Mouse (Mus musculus): ENCODE measurements around the gene Ap1g1. TPM values are rescaled to one million over a fixed set of nuclear protein-coding genes. Genes with fewer than 3 reads are reported as not detected.
"Not testable (repeated sequence)": the region's sequence is repeated elsewhere in the genome, so short reads cannot be mapped to it uniquely, and the experiment has no call there.

Ap1g1 gene
- polyA plus RNA-seq, 1 experiment from 2014 or later: 27.1 TPM

DNA sequence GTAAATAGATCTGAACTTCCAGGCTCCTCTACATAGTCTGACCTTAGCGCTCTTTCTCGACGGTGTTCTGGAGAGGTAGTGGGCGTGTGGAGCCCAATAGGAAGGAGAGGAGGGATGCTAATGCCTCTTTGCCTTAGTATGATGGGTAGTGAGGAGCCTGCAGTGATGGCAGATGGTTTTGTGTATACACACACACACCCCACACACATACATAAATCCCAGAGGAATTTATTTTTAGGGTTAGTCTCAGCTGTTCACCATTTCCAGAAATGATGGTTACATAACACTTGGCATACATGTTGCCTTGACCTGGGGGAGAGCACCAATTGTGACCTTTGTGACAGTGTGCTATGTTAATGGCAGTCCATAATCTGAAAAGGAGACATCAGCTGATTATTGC lies 87.2 kb downstream of the Ap1g1 start:
- H3K36me3 ChIP-seq (ENCODE audit: control insufficient read depth, insufficient read depth): peaks cover 15% of the 10 kb centered on the region
- H3K4me1 ChIP-seq (replicated peaks; ENCODE audit: control insufficient read depth, insufficient read depth, low read length): no peaks in the 10 kb centered on the region
- no peak for TF ChIP-seq CTCF (IDR thresholded peaks at IDR 0.05; ENCODE audit: low read depth)
- no peak overlapping the region for H3K9ac ChIP-seq (ENCODE audit: low read depth, low read length)
- ATAC-seq: no peak
- no peak overlapping the region for H3K4me3 ChIP-seq (ENCODE audit: low read depth, low read length)
- 74% methylated on average over 4 of the region's 4 CpGs for WGBS
- no peak overlapping the region for H3K27ac ChIP-seq (ENCODE audit: low read depth, low read length)
- H3K4me2 ChIP-seq (replicated peaks; ENCODE audit: low read depth): no peak overlapping the region
- H3K27me3 ChIP-seq (replicated peaks; ENCODE audit: control insufficient read depth, insufficient read depth, low read length): no peaks in the 10 kb centered on the region
- H3K9me3 ChIP-seq (ENCODE audit: control insufficient read depth): no peaks in the 10 kb centered on the region

- WGBS: 80% methylated on average over 5 of the region's 5 CpGs
- no peak overlapping the region for H3K27ac ChIP-seq (ENCODE audit: low read depth, low read length)
- ATAC-seq: no peak
- no peak overlapping the region for H3K9ac ChIP-seq (ENCODE audit: low read depth, low read length)
- H3K4me2 ChIP-seq (replicated peaks; ENCODE audit: low read depth): no peak overlapping the region
- H3K9me3 ChIP-seq (ENCODE audit: control insufficient read depth): no peaks in the 10 kb centered on the region
- peaks cover 7% of the 10 kb centered on the region; the same call in 1 of the 2 replicates for H3K36me3 ChIP-seq (ENCODE audit: control insufficient read depth, insufficient read depth)
- H3K4me3 ChIP-seq (ENCODE audit: low read depth, low read length): no peak overlapping the region
- H3K4me1 ChIP-seq (replicated peaks; ENCODE audit: control insufficient read depth, insufficient read depth, low read length): peaks cover 5% of the 10 kb centered on the region; the same call in 1 of the 2 replicates
- no peak for TF ChIP-seq CTCF (IDR thresholded peaks at IDR 0.05; ENCODE audit: low read depth)
- H3K27me3 ChIP-seq (replicated peaks; ENCODE audit: control insufficient read depth, insufficient read depth, low read length): no peaks in the 10 kb centered on the region
Observed at GRCm38 (mm10) chr8:109866690-109867089, 88.3 kb downstream of the Ap1g1 start.

DNA sequence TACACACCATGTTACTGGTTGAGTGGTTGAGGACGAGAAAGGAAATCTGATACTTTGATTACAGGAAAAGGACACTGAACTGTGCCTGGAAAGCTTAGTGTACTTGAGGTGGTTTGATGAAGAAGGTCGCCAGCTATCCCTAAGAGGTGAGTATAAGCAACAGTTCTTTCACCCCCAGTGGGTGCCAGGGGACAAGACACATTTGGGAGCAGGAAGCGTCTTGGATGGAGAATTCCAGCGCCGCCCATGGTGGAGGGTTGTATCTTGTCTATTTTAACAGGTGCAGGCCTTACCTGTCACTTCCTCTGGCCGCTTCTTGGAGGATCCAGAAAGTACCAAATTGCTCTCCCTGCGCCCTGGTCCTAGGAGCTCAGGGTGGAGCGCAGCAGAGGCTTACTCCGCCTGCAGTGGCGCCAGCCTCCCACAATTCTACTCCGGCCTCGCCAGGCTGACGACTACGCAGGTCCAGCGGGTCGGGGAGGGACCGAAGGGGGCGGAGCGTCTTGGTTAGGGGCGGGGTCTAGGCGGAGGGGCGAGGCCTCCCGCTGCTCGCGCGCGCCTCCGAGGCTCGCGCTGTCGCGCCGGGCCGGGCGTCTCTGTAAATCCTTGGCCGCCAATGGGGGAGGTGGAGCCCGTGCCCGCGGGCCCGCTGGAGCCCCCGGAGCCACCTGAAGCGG lies 89.8 kb downstream of the Ap1g1 start, which contains the start of gene Phlpp2:
TSS of gene Phlpp2 (plus strand) at position 540 of the 677 bp plus-strand sequence.
- H3K4me1 ChIP-seq (replicated peaks; ENCODE audit: control insufficient read depth, insufficient read depth, low read length): peaks cover 5% of the 10 kb centered on the region; the same call in 1 of the 2 replicates
- peak within 1 kb of the TSS; percentile 96 for H3K9ac ChIP-seq (ENCODE audit: low read depth, low read length)
- peak; percentile 97 for ATAC-seq
- H3K9me3 ChIP-seq (ENCODE audit: control insufficient read depth): no peaks in the 10 kb centered on the region
- TF ChIP-seq CTCF (IDR thresholded peaks at IDR 0.05; ENCODE audit: low read depth): peak; percentile 75
- H3K36me3 ChIP-seq (ENCODE audit: control insufficient read depth, insufficient read depth): no peaks in the 10 kb centered on the region
- H3K4me3 ChIP-seq (ENCODE audit: low read depth, low read length): peak within 1 kb of the TSS; percentile 96
- H3K4me2 ChIP-seq (replicated peaks; ENCODE audit: low read depth): peak within 1 kb of the TSS; percentile 91
- 1% methylated on average over 41 of the region's 42 CpGs for WGBS
- H3K27me3 ChIP-seq (replicated peaks; ENCODE audit: control insufficient read depth, insufficient read depth, low read length): no peaks in the 10 kb centered on the region
- peak within 1 kb of the TSS; percentile 91 for H3K27ac ChIP-seq (ENCODE audit: low read depth, low read length)

GRCm38 (mm10) chr8:109868680-109869361 lies 90.5 kb downstream of the Ap1g1 start:
- Histone ChIP-seq H3K4me3 (ENCODE audit: low read depth, low read length) (peak overlapping the region; percentile 96), H3K9me3 (ENCODE audit: control insufficient read depth) (no peaks in the 10 kb centered on the region), H3K9ac (ENCODE audit: low read depth, low read length) (peak overlapping the region; percentile 96), H3K4me1 (replicated peaks; ENCODE audit: control insufficient read depth, insufficient read depth, low read length) (peaks cover 5% of the 10 kb centered on the region; the same call in 1 of the 2 replicates), H3K36me3 (ENCODE audit: control insufficient read depth, insufficient read depth) (no peaks in the 10 kb centered on the region), H3K4me2 (replicated peaks; ENCODE audit: low read depth) (peak overlapping the region; percentile 91), H3K27me3 (replicated peaks; ENCODE audit: control insufficient read depth, insufficient read depth, low read length) (no peaks in the 10 kb centered on the region), H3K27ac (ENCODE audit: low read depth, low read length) (peak overlapping the region; percentile 91)
- WGBS: 1% methylated on average over 48 of the region's 78 CpGs
- no peak for TF ChIP-seq CTCF (IDR thresholded peaks at IDR 0.05; ENCODE audit: low read depth)
- ATAC-seq: peak; percentile 66

- no peak for TF ChIP-seq CTCF (IDR thresholded peaks at IDR 0.05; ENCODE audit: low read depth)
- Histone ChIP-seq H3K4me1 (replicated peaks; ENCODE audit: control insufficient read depth, insufficient read depth, low read length) (peaks cover 5% of the 10 kb centered on the region; the same call in 1 of the 2 replicates), H3K9ac (ENCODE audit: low read depth, low read length) (no peak overlapping the region), H3K4me3 (ENCODE audit: low read depth, low read length) (no peak overlapping the region), H3K4me2 (replicated peaks; ENCODE audit: low read depth) (no peak overlapping the region), H3K27me3 (replicated peaks; ENCODE audit: control insufficient read depth, insufficient read depth, low read length) (no peaks in the 10 kb centered on the region), H3K27ac (ENCODE audit: low read depth, low read length) (0 out of 2 replicates have a peak overlapping the region, but pooled peaks have one; percentile 21), H3K9me3 (ENCODE audit: control insufficient read depth) (no peaks in the 10 kb centered on the region), H3K36me3 (ENCODE audit: control insufficient read depth, insufficient read depth) (no peaks in the 10 kb centered on the region)
- WGBS: 55% methylated on average over 1 of the region's 1 CpGs
- ATAC-seq: no peak
Observed at GRCm38 (mm10) chr8:109871056-109871455, 92.7 kb downstream of the Ap1g1 start.

DNA sequence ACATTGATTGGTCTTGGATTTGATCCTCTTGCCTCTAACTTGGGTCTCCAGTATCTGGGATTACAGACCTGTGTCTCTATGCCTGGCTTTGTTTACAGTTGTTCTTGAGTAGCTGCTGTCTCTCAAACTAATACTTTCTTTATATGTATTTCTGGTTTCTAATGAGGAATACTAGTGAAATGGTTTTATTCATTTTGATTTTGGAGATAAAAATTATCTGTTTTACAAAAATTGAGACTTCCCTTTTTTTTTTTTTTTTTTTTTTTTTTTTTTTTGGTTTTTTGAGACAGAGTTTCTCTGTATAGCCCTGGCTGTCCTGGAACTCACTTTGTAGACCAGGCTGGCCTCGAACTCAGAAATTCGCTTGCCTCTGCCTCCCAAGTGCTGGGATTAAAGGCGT lies 95.4 kb downstream of the Ap1g1 start:
- H3K4me1 ChIP-seq (replicated peaks; ENCODE audit: control insufficient read depth, insufficient read depth, low read length); H3K9ac ChIP-seq (ENCODE audit: low read depth, low read length); ATAC-seq; H3K9me3 ChIP-seq (ENCODE audit: control insufficient read depth); H3K4me3 ChIP-seq (ENCODE audit: low read depth, low read length); H3K27ac ChIP-seq (ENCODE audit: low read depth, low read length); H3K27me3 ChIP-seq (replicated peaks; ENCODE audit: control insufficient read depth, insufficient read depth, low read length); H3K4me2 ChIP-seq (replicated peaks; ENCODE audit: low read depth): not testable (repeated sequence)
- peaks cover 17% of the 10 kb centered on the region; the same call in 1 of the 2 replicates for H3K36me3 ChIP-seq (ENCODE audit: control insufficient read depth, insufficient read depth)
- 94% methylated on average over 3 of the region's 3 CpGs for WGBS
